Mouse (Mus musculus) kidney, postnatal 0 days (tissue): ENCODE results near the gene Il31. TPM values are rescaled to one million over a fixed set of nuclear protein-coding genes. Genes with fewer than 3 reads are reported as not detected.

Source experiments
- ATAC-seq: fragments of 200-750 bp; cut with Nextera tagmentation; replicated peaks from 2 replicates; pipeline ENCODE4 v1.8.0; 2017; ENCODE audit warnings: low read depth, moderate number of reproducible peaks, moderate TSS enrichment, moderate library complexity; ENCODE audit not compliant: low FRiP score
- DNase-seq: peaks from one replicate; pipeline ENCODE4 v3.0.0-alpha.2; 2016; ENCODE audit warnings: low spot score
- H3K27ac ChIP-seq: fragments of 300-500 bp; sonication (generic); 2 replicates; pipeline ENCODE4 v1.5.1; 2014; ENCODE audit warnings: mild to moderate bottlenecking
- H3K27me3 ChIP-seq: fragments of 300-500 bp; sonication (generic); 2 replicates; pipeline ENCODE4 v1.6.1; 2014; ENCODE audit warnings: low read length, mixed read lengths; ENCODE audit not compliant: insufficient read depth
- H3K36me3 ChIP-seq: fragments of 300-500 bp; sonication (generic); 2 replicates; pipeline ENCODE4 v1.6.1; 2014; ENCODE audit warnings: low read length, mixed read lengths; ENCODE audit not compliant: insufficient read depth
- H3K4me1 ChIP-seq: fragments of 300-500 bp; sonication (generic); replicated peaks from 2 replicates; pipeline ENCODE4 v1.6.1; 2014; ENCODE audit warnings: antibody characterized with exemption, low read length, mixed read lengths; ENCODE audit not compliant: insufficient read depth
- H3K4me2 ChIP-seq: fragments of 300-500 bp; sonication (generic); 2 replicates; pipeline ENCODE4 v1.6.1; 2014; ENCODE audit warnings: mild to moderate bottlenecking, low read length, moderate library complexity, mixed read lengths
- H3K4me3 ChIP-seq: fragments of 300-500 bp; sonication (generic); replicated peaks from 2 replicates; pipeline ENCODE4 v1.5.1; 2014; ENCODE audit warnings: low read depth, low read length
- H3K9ac ChIP-seq: fragments of 300-500 bp; sonication (generic); 2 replicates; pipeline ENCODE4 v1.6.1; 2014; ENCODE audit warnings: low read depth, low read length
- H3K9me3 ChIP-seq: fragments of 300-500 bp; sonication (generic); replicated peaks from 2 replicates; pipeline ENCODE4 v1.6.1; 2016; ENCODE audit warnings: low read length, inconsistent platforms, mixed read lengths
- CTCF ChIP-seq: IDR thresholded peaks from 2 replicates; pipeline ENCODE4 v1.5.1; 2016; ENCODE audit warnings: antibody characterized with exemption, low read depth, mild to moderate bottlenecking, moderate library complexity
- WGBS: fragments of 180-500 bp; shearing (Covaris S2); extraction: QIAGEN DNeasy Blood & Tissue Kit; methylation state at CpG from one replicate; pipeline ENCODE4 v1.1.7; 2014; 5-methylcytosine and 5-hydroxymethylcytosine counted together
- polyA plus RNA-seq: library from polyadenylated mRNA; unstranded; fragments of >200 nt; fragmentation: Nextera tagmentation; extraction: Ambion mirVana; gene quantifications from 2 replicates; pipeline ENCODE4 v1.2.1, GENCODE M21; 2015

Il31 gene
- polyA plus RNA-seq, 1 experiment from 2014 or later: not detected

- DNase-seq (peak; percentile 89), ATAC-seq (peak; percentile 95)
- H3K9ac ChIP-seq: 0 out of 2 replicates have a peak overlapping the region, but pooled peaks have one; percentile 73
- under 1% methylated on average over 23 of the region's 27 CpGs for WGBS
- H3K4me1 ChIP-seq: peaks cover 3% of the 10 kb centered on the region; the same call in 1 of the 2 replicates
- H3K4me3 ChIP-seq: peak overlapping the region; percentile 85
- 0 out of 2 replicates have a peak, but pooled peaks cover 13% of the 10 kb centered on the region for H3K36me3 ChIP-seq
- H3K27me3 ChIP-seq: no peaks in the 10 kb centered on the region
- no peak overlapping the region for H3K27ac ChIP-seq
- H3K4me2 ChIP-seq: peak overlapping the region; percentile 90
- no peaks in the 10 kb centered on the region for H3K9me3 ChIP-seq
- peak; percentile 17; the same call in 1 of the 2 replicates for TF ChIP-seq CTCF
Observed at GRCm38 (mm10) chr5:123524393-123524750, 35.1 kb upstream of the Il31 start.

- under 1% methylated on average over 75 of the region's 82 CpGs for WGBS
- peaks cover 3% of the 10 kb centered on the region; the same call in 1 of the 2 replicates for H3K4me1 ChIP-seq
- DNase-seq: peak; percentile 99
- peak within 1 kb of the TSS; percentile 73 for H3K9ac ChIP-seq
- 0 out of 2 replicates have a peak within 1 kb of the TSS, but pooled peaks have one; percentile 42 for H3K27ac ChIP-seq
- no peaks in the 10 kb centered on the region for H3K9me3 ChIP-seq
- TF ChIP-seq CTCF: no peak
- H3K27me3 ChIP-seq: no peaks in the 10 kb centered on the region
- H3K4me2 ChIP-seq: peak within 1 kb of the TSS; percentile 90
- ATAC-seq: peak; percentile 97
- peak within 1 kb of the TSS; percentile 85 for H3K4me3 ChIP-seq
- 0 out of 2 replicates have a peak, but pooled peaks cover 18% of the 10 kb centered on the region for H3K36me3 ChIP-seq
Observed at GRCm38 (mm10) chr5:123523692-123524392, 34.6 kb upstream of the Il31 start, which contains the start of gene Diablo. TSS of gene Diablo (minus strand) at chr5:123524176.

- Histone ChIP-seq H3K27ac (no peak overlapping the region), H3K4me1 (peaks cover 3% of the 10 kb centered on the region; the same call in 1 of the 2 replicates), H3K27me3 (no peaks in the 10 kb centered on the region), H3K9me3 (no peaks in the 10 kb centered on the region), H3K9ac (no peak overlapping the region), H3K4me2 (no peak overlapping the region), H3K4me3 (no peak overlapping the region), H3K36me3 (0 out of 2 replicates have a peak, but pooled peaks cover 8% of the 10 kb centered on the region)
- 83% methylated on average over 1 of the region's 1 CpGs for WGBS
- ATAC-seq (no peak), DNase-seq (no peak)
- TF ChIP-seq CTCF: no peak
Observed at GRCm38 (mm10) chr5:123522166-123522565, 32.9 kb upstream of the Il31 start.

- ATAC-seq: no peak
Observed at GRCm38 (mm10) chr5:123521621-123522020, 32.3 kb upstream of the Il31 start.

GRCm38 (mm10) chr5:123520666-123521065 is 31.4 kb upstream of the Il31 start:
- no peaks in the 10 kb centered on the region for H3K27me3 ChIP-seq
- H3K4me3 ChIP-seq: no peak overlapping the region
- no peak overlapping the region for H3K9ac ChIP-seq
- H3K36me3 ChIP-seq: peaks cover 12% of the 10 kb centered on the region; the same call in 1 of the 2 replicates
- H3K4me2 ChIP-seq: no peak overlapping the region
- no peak for ATAC-seq
- H3K9me3 ChIP-seq: no peaks in the 10 kb centered on the region
- 80% methylated on average over 9 of the region's 9 CpGs for WGBS
- H3K4me1 ChIP-seq: peaks cover 3% of the 10 kb centered on the region; the same call in 1 of the 2 replicates
- no peak overlapping the region for H3K27ac ChIP-seq
- TF ChIP-seq CTCF: no peak
- no peak for DNase-seq

More at GRCm38 (mm10) chr5:123521621-123522020, 32.3 kb upstream of the Il31 start:
- TF ChIP-seq CTCF: no peak
- WGBS: 97% methylated on average over 1 of the region's 1 CpGs
- H3K27ac ChIP-seq: no peak overlapping the region
- H3K27me3 ChIP-seq: no peaks in the 10 kb centered on the region
- H3K4me3 ChIP-seq: no peak overlapping the region
- no peaks in the 10 kb centered on the region for H3K9me3 ChIP-seq
- no peak overlapping the region for H3K9ac ChIP-seq
- DNase-seq: no peak
- no peak overlapping the region for H3K4me2 ChIP-seq
- 0 out of 2 replicates have a peak, but pooled peaks cover 8% of the 10 kb centered on the region for H3K36me3 ChIP-seq
- peaks cover 3% of the 10 kb centered on the region; the same call in 1 of the 2 replicates for H3K4me1 ChIP-seq

- DNase-seq (no peak), ATAC-seq (no peak)
- Histone ChIP-seq H3K27me3 (no peaks in the 10 kb centered on the region), H3K27ac (no peak overlapping the region), H3K4me3 (no peak overlapping the region), H3K9ac (no peak overlapping the region), H3K36me3 (peaks cover 17% of the 10 kb centered on the region; the same call in 1 of the 2 replicates), H3K4me1 (no peaks in the 10 kb centered on the region), H3K4me2 (no peak overlapping the region), H3K9me3 (no peaks in the 10 kb centered on the region)
- 87% methylated on average over 5 of the region's 5 CpGs for WGBS
- TF ChIP-seq CTCF: no peak
Observed at GRCm38 (mm10) chr5:123514871-123515270, 25.6 kb upstream of the Il31 start.
